Mouse (Mus musculus): ENCODE data around the gene Serpinh1. TPM values are rescaled to one million over a fixed set of nuclear protein-coding genes. Genes with fewer than 3 reads are reported as not detected.
A peak's percentile ranks its signal among the peaks of the same experiment; 100 is the strongest.

Gene Serpinh1
- 474 and 475 TPM in 2 replicates for polyA plus RNA-seq (2014; fragmentation: Nextera tagmentation; extraction: Ambion mirVana)

- Histone ChIP-seq H3K4me2 (replicated peaks; ENCODE audit: low read depth, low read length) (peak within 1 kb of the TSS; percentile 95), H3K27me3 (ENCODE audit: control insufficient read depth, insufficient read depth, low read length) (no peaks in the 10 kb centered on the region), H3K4me1 (ENCODE audit: control insufficient read depth, insufficient read depth, low read length) (peaks cover 57% of the 10 kb centered on the region), H3K9ac (replicated peaks; ENCODE audit: low read depth, low read length) (peak within 1 kb of the TSS; percentile 96), H3K4me3 (ENCODE audit: low read depth, low read length) (peak within 1 kb of the TSS; percentile 79), H3K27ac (ENCODE audit: low read length) (peak within 1 kb of the TSS; percentile 96), H3K9me3 (ENCODE audit: control insufficient read depth, low read depth, low read length) (no peaks in the 10 kb centered on the region), H3K36me3 (ENCODE audit: control insufficient read depth, insufficient read depth, low read length) (peaks cover 28% of the 10 kb centered on the region)
- under 1% methylated on average over 35 of the region's 35 CpGs for WGBS
- ATAC-seq (ENCODE audit: insufficient number of reproducible peaks, insufficient read depth, low FRiP score, low read depth), result peak; percentile 77
Measured at GRCm38 (mm10) chr7:99352526-99353400, at the start of gene Serpinh1. TSS of gene Serpinh1 (minus strand) at chr7:99353239.

GRCm38 (mm10) chr7:99402477-99402876 is 49.4 kb upstream of the Serpinh1 start:
- H3K4me3 ChIP-seq (ENCODE audit: low read depth, low read length), result no peak overlapping the region
- ATAC-seq (ENCODE audit: insufficient number of reproducible peaks, insufficient read depth, low FRiP score, low read depth), result no peak
- H3K36me3 ChIP-seq (ENCODE audit: control insufficient read depth, insufficient read depth, low read length), result no peaks in the 10 kb centered on the region
- H3K9me3 ChIP-seq (ENCODE audit: control insufficient read depth, low read depth, low read length), result no peaks in the 10 kb centered on the region
- no peak overlapping the region for H3K27ac ChIP-seq (ENCODE audit: low read length)
- peaks cover 8% of the 10 kb centered on the region; the same call in 1 of the 2 replicates for H3K4me1 ChIP-seq (ENCODE audit: control insufficient read depth, insufficient read depth, low read length)
- no peak overlapping the region for H3K4me2 ChIP-seq (replicated peaks; ENCODE audit: low read depth, low read length)
- no peaks in the 10 kb centered on the region for H3K27me3 ChIP-seq (ENCODE audit: control insufficient read depth, insufficient read depth, low read length)
- H3K9ac ChIP-seq (replicated peaks; ENCODE audit: low read depth, low read length), result no peak overlapping the region
- WGBS, result 71% methylated on average over 6 of the region's 6 CpGs

- Histone ChIP-seq H3K27ac (ENCODE audit: low read length) (no peak overlapping the region), H3K27me3 (ENCODE audit: control insufficient read depth, insufficient read depth, low read length) (no peaks in the 10 kb centered on the region), H3K9me3 (ENCODE audit: control insufficient read depth, low read depth, low read length) (no peaks in the 10 kb centered on the region), H3K36me3 (ENCODE audit: control insufficient read depth, insufficient read depth, low read length) (no peaks in the 10 kb centered on the region), H3K9ac (replicated peaks; ENCODE audit: low read depth, low read length) (no peak overlapping the region), H3K4me1 (ENCODE audit: control insufficient read depth, insufficient read depth, low read length) (0 out of 2 replicates have a peak, but pooled peaks cover 6% of the 10 kb centered on the region), H3K4me3 (ENCODE audit: low read depth, low read length) (no peak overlapping the region), H3K4me2 (replicated peaks; ENCODE audit: low read depth, low read length) (no peak overlapping the region)
- no peak for ATAC-seq (ENCODE audit: insufficient number of reproducible peaks, insufficient read depth, low FRiP score, low read depth)
- 58% methylated on average over 8 of the region's 8 CpGs for WGBS
Measured at GRCm38 (mm10) chr7:99401373-99401772, 48.3 kb upstream of the Serpinh1 start.

GRCm38 (mm10) chr7:99396994-99397659 is 44.1 kb upstream of the Serpinh1 start:
- Histone ChIP-seq H3K36me3 (ENCODE audit: control insufficient read depth, insufficient read depth, low read length) (no peaks in the 10 kb centered on the region; the same call in 1 of the 2 replicates), H3K9ac (replicated peaks; ENCODE audit: low read depth, low read length) (0 out of 2 replicates have a peak overlapping the region, but pooled peaks have one; percentile 11), H3K27me3 (ENCODE audit: control insufficient read depth, insufficient read depth, low read length) (no peaks in the 10 kb centered on the region), H3K4me3 (ENCODE audit: low read depth, low read length) (no peak overlapping the region), H3K9me3 (ENCODE audit: control insufficient read depth, low read depth, low read length) (no peaks in the 10 kb centered on the region), H3K4me2 (replicated peaks; ENCODE audit: low read depth, low read length) (no peak overlapping the region), H3K27ac (ENCODE audit: low read length) (no peak overlapping the region), H3K4me1 (ENCODE audit: control insufficient read depth, insufficient read depth, low read length) (peaks cover 14% of the 10 kb centered on the region; the same call in 1 of the 2 replicates)
- no peak for ATAC-seq (ENCODE audit: insufficient number of reproducible peaks, insufficient read depth, low FRiP score, low read depth)
- 70% methylated on average over 11 of the region's 11 CpGs for WGBS

GRCm38 (mm10) chr7:99395908-99396616 is 43.0 kb upstream of the Serpinh1 start:
- Histone ChIP-seq H3K9me3 (ENCODE audit: control insufficient read depth, low read depth, low read length) (no peaks in the 10 kb centered on the region), H3K4me3 (ENCODE audit: low read depth, low read length) (no peak overlapping the region), H3K4me1 (ENCODE audit: control insufficient read depth, insufficient read depth, low read length) (peaks cover 12% of the 10 kb centered on the region; the same call in 1 of the 2 replicates), H3K36me3 (ENCODE audit: control insufficient read depth, insufficient read depth, low read length) (no peaks in the 10 kb centered on the region; the same call in 1 of the 2 replicates), H3K27me3 (ENCODE audit: control insufficient read depth, insufficient read depth, low read length) (no peaks in the 10 kb centered on the region), H3K27ac (ENCODE audit: low read length) (no peak overlapping the region), H3K9ac (replicated peaks; ENCODE audit: low read depth, low read length) (no peak overlapping the region), H3K4me2 (replicated peaks; ENCODE audit: low read depth, low read length) (no peak overlapping the region)
- WGBS, result 82% methylated on average over 11 of the region's 11 CpGs
- no peak for ATAC-seq (ENCODE audit: insufficient number of reproducible peaks, insufficient read depth, low FRiP score, low read depth)

GRCm38 (mm10) chr7:99395385-99395784 is 42.3 kb upstream of the Serpinh1 start:
- Histone ChIP-seq H3K9ac (replicated peaks; ENCODE audit: low read depth, low read length) (no peak overlapping the region), H3K4me2 (replicated peaks; ENCODE audit: low read depth, low read length) (no peak overlapping the region), H3K27ac (ENCODE audit: low read length) (no peak overlapping the region), H3K27me3 (ENCODE audit: control insufficient read depth, insufficient read depth, low read length) (no peaks in the 10 kb centered on the region), H3K9me3 (ENCODE audit: control insufficient read depth, low read depth, low read length) (no peaks in the 10 kb centered on the region), H3K4me1 (ENCODE audit: control insufficient read depth, insufficient read depth, low read length) (peaks cover 15% of the 10 kb centered on the region; the same call in 1 of the 2 replicates), H3K36me3 (ENCODE audit: control insufficient read depth, insufficient read depth, low read length) (no peaks in the 10 kb centered on the region; the same call in 1 of the 2 replicates), H3K4me3 (ENCODE audit: low read depth, low read length) (no peak overlapping the region)
- 65% methylated on average over 4 of the region's 4 CpGs for WGBS
- ATAC-seq (ENCODE audit: insufficient number of reproducible peaks, insufficient read depth, low FRiP score, low read depth), result no peak

- Histone ChIP-seq H3K4me2 (replicated peaks; ENCODE audit: low read depth, low read length) (no peak overlapping the region), H3K27me3 (ENCODE audit: control insufficient read depth, insufficient read depth, low read length) (no peaks in the 10 kb centered on the region), H3K9me3 (ENCODE audit: control insufficient read depth, low read depth, low read length) (no peaks in the 10 kb centered on the region), H3K36me3 (ENCODE audit: control insufficient read depth, insufficient read depth, low read length) (no peaks in the 10 kb centered on the region; the same call in 1 of the 2 replicates), H3K27ac (ENCODE audit: low read length) (peak overlapping the region; percentile 52; the same call in 1 of the 2 replicates), H3K9ac (replicated peaks; ENCODE audit: low read depth, low read length) (no peak overlapping the region), H3K4me3 (ENCODE audit: low read depth, low read length) (no peak overlapping the region), H3K4me1 (ENCODE audit: control insufficient read depth, insufficient read depth, low read length) (peaks cover 21% of the 10 kb centered on the region; the same call in 1 of the 2 replicates)
- WGBS, result 64% methylated on average over 13 of the region's 13 CpGs
- ATAC-seq (ENCODE audit: insufficient number of reproducible peaks, insufficient read depth, low FRiP score, low read depth), result peak; percentile 20; the same call in 1 of the 2 replicates
Measured at GRCm38 (mm10) chr7:99393711-99394325, 40.8 kb upstream of the Serpinh1 start.
